Mouse (Mus musculus) liver, postnatal 0 days (tissue): ENCODE results near the gene Mcoln3.

Experiments used
- CTCF ChIP-seq: sonication (generic); IDR thresholded peaks from 2 replicates; pipeline ENCODE4 v1.5.1; 2016; ENCODE audit warnings: antibody characterized with exemption, low read depth
- EP300 ChIP-seq: IDR thresholded peaks from 2 replicates; pipeline ENCODE4 v1.6.1; 2016; ENCODE audit warnings: antibody characterized with exemption, low read depth, mild to moderate bottlenecking

GRCm38 (mm10) chr3:146107116-146107849 lies 10.0 kb upstream of the Mcoln3 start:
- TF ChIP-seq EP300 = no peak
- no peak for TF ChIP-seq CTCF
